13 mouse cellular contexts compared by ENCODE assay signal in genomic region chr14:27348088-27348487, GRCm38 (mm10).
DNase-seq lines count a peak whose midpoint lies in the region; ATAC-seq and TF ChIP-seq lines count a peak whose summit lies in the region.
"Had no signal": no experiment of that assay in that cellular context is flagged by ENCODE, and none has a peak within 500 bp of the region (broad histone marks: within the 10 kb centered on the region; RNA-seq: fewer than 3 reads in every experiment).

No protein-coding gene starts in this region.

- no peaks in the 10 kb centered on the region for H3K9me3 ChIP-seq in heart, embryonic 15.5 days (replicated peaks)
- H3K9me3 ChIP-seq in liver, postnatal 0 days (ENCODE audit: low read length) = no peaks in the 10 kb centered on the region

- intact Hi-C loops in heart, postnatal 36 days (cut with DNase I) = no loop called here

- H3K4me2 ChIP-seq in heart, embryonic 15.5 days = no peak overlapping the region
- no peak overlapping the region for H3K4me2 ChIP-seq in liver, postnatal 0 days (ENCODE audit: low read depth, low read length)

- no peak for ATAC-seq in heart, embryonic 15.5 days (replicated peaks; ENCODE audit: insufficient number of reproducible peaks, insufficient read depth, low FRiP score, low read depth)
- ATAC-seq in liver, postnatal 0 days = no peak
- 0 out of 2 replicates have a peak, but pooled peaks have one; percentile 20 for ATAC-seq in common myeloid progenitor, adult 5-6 weeks (replicated peaks; ENCODE audit: low read depth, poor library complexity, severe bottlenecking)
- ATAC-seq: forebrain, embryonic 14.5 days had no signal

- H3K4me3 ChIP-seq in heart, embryonic 15.5 days = no peak overlapping the region
- H3K4me3 ChIP-seq in liver, postnatal 0 days (ENCODE audit: low read depth, low read length) = no peak overlapping the region

- peak overlapping the region; percentile 90 for H3K27ac ChIP-seq in heart, embryonic 15.5 days
- 0 out of 2 replicates have a peak overlapping the region, but pooled peaks have one; percentile 18 for H3K27ac ChIP-seq in liver, postnatal 0 days (ENCODE audit: low read depth)

- DNase-seq in heart, postnatal 36 days = no peak
- no peak for DNase-seq in liver, postnatal 0 days
- DNase-seq in liver = no peak
- DNase-seq in adrenal gland, postnatal 25 days = no peak
- no peak for DNase-seq in right cerebral cortex, adult 2 months (ENCODE audit: low spot score in 2 of 2)
- DNase-seq: adrenal gland, postnatal 36 days; cerebellum, postnatal 10 days; lung, adult 18-20 months; midbrain, embryonic 14.5 days; right cerebral cortex, postnatal 14 days had no signal

- H3K9ac ChIP-seq in heart, embryonic 15.5 days = no peak overlapping the region
- no peak overlapping the region for H3K9ac ChIP-seq in liver, postnatal 0 days (replicated peaks)

- 88% methylated on average over 2 of the region's 2 CpGs for WGBS in heart, embryonic 15.5 days
- WGBS in liver, postnatal 0 days (ENCODE audit: insufficient replicate concordance) = 60% methylated on average over 2 of the region's 2 CpGs

- no peak for TF ChIP-seq CTCF in liver, postnatal 0 days (IDR thresholded peaks at IDR 0.05; ENCODE audit: low read depth)

- no peaks in the 10 kb centered on the region for H3K36me3 ChIP-seq in heart, embryonic 15.5 days
- peaks cover 4% of the 10 kb centered on the region; the same call in 1 of the 2 replicates for H3K36me3 ChIP-seq in liver, postnatal 0 days (replicated peaks; ENCODE audit: insufficient read depth, low read length)

- no peak for TF ChIP-seq EP300 in liver, postnatal 0 days (IDR thresholded peaks at IDR 0.05; ENCODE audit: low read depth)

- no peaks in the 10 kb centered on the region for H3K27me3 ChIP-seq in heart, embryonic 15.5 days
- H3K27me3 ChIP-seq in liver, postnatal 0 days (ENCODE audit: insufficient read depth, low read length) = no peaks in the 10 kb centered on the region

- peaks cover 52% of the 10 kb centered on the region for H3K4me1 ChIP-seq in heart, embryonic 15.5 days (replicated peaks)
- peaks cover 78% of the 10 kb centered on the region for H3K4me1 ChIP-seq in liver, postnatal 0 days (ENCODE audit: insufficient read depth)
